Mouse (Mus musculus) embryonic fibroblast, embryonic 13.5 days (primary cell): ENCODE data around the gene Fchsd2. TPM values are rescaled to one million over a fixed set of nuclear protein-coding genes. Genes with fewer than 3 reads are reported as not detected.

ENCODE experiments used
- H3K27ac ChIP-seq: 2 replicates; pipeline ENCODE4 v1.5.1; 2012; ENCODE audit warnings: low read length, control low read depth, inconsistent platforms; ENCODE audit not compliant: insufficient read depth
- H3K4me1 ChIP-seq: 2 replicates; pipeline ENCODE4 v1.6.1; 2011; ENCODE audit warnings: low read length; ENCODE audit not compliant: control insufficient read depth, insufficient read depth
- H3K4me3 ChIP-seq: 2 replicates; pipeline ENCODE4 v1.5.1; 2011; ENCODE audit warnings: mild to moderate bottlenecking, control low read depth, low read length; ENCODE audit not compliant: insufficient read depth
- CTCF ChIP-seq: IDR thresholded peaks from 2 replicates; pipeline ENCODE4 v1.5.1; 2011; ENCODE audit warnings: mild to moderate bottlenecking, control low read depth, low read length, moderate library complexity, borderline replicate concordance; ENCODE audit not compliant: insufficient read depth
- POLR2A ChIP-seq: IDR thresholded peaks from 2 replicates; pipeline ENCODE4 v1.6.1; 2011; ENCODE audit warnings: low read depth, mild to moderate bottlenecking, control low read depth, low read length, moderate library complexity
- polyA plus RNA-seq: library from polyadenylated mRNA; stranded (reverse); fragments of >200 nt; gene quantifications from 2 replicates; pipeline ENCODE4 v1.2.4, GENCODE M21; 2011; ENCODE audit warnings: low read depth; ENCODE audit not compliant: missing spikeins, insufficient read length

Fchsd2 gene
- polyA plus RNA-seq, 1 experiment, result 29.0 TPM

DNA sequence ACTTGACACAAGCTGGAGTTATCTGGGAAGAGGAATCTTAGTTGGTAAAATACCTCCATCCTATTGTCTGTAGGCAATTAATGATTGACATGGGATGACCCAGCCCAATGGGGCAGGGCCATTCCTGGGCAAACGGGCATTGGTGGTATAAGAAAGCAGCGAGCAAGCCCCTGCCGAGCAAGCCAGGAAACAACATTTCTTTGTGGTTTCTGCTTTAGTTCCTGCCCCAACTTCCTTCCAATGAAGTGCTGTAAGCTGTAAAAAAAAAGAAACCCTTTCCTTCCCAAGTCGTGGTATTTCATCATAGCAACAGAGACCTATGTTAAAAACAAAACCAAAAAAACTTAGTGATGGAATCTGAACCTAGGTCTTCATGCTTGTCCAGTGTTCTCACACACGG is 32.2 kb upstream of the Fchsd2 start:
- H3K4me1 ChIP-seq, result peaks cover 4% of the 10 kb centered on the region; the same call in 1 of the 2 replicates

DNA sequence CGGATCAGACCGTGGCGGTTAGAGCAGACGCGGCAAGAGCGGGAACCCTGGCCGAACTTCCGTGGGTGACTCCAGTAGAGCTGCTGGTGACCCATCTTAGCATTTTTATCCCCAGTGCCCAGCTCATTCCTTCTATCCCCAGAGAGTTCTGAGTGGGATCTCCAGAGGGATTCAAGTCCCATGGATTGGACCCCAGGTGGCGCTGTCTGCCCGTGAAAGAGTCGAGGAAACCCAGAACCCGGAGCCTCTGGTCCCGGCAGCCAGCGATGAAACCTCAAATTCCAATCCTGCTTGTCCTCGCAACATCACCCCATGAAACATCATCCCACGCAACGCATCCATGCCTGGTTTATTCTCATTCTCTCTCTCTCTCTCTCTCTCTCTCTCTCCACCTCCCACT is 31.3 kb upstream of the Fchsd2 start:
- Histone ChIP-seq H3K4me3 (no peak overlapping the region), H3K27ac (no peak overlapping the region), H3K4me1 (peaks cover 4% of the 10 kb centered on the region; the same call in 1 of the 2 replicates)
- TF ChIP-seq CTCF, result no peak; the same call in 1 of the 2 replicates
- TF ChIP-seq POLR2A, result no peak

More for the DNA sequence above, 32.2 kb upstream of the Fchsd2 start:
- no peak overlapping the region for H3K4me3 ChIP-seq
- H3K27ac ChIP-seq, result no peak overlapping the region
- no peak for TF ChIP-seq CTCF
- TF ChIP-seq POLR2A, result no peak

DNA sequence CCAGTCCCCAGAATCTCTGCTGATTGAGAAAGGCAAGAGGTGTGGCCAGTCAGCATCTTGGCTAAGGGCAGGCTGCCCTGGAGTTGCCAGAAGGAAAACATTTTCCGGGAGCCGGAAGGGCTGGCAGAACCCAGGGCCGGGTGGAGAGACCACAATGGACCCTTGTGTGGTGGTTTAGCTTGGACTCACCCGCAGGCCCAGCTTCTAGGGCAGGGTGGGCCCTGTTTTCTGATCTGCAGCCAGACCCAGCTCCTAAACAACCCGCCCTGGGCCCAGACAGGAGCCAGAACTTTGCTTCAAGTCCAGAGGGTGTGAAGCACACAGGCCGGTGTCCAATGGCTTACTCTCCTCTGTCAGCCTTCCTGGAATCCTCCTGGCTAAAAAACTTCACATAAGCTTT is 30.4 kb upstream of the Fchsd2 start:
- Histone ChIP-seq H3K27ac (no peak overlapping the region), H3K4me3 (no peak overlapping the region)
- TF ChIP-seq CTCF (no peak), POLR2A (no peak)

DNA sequence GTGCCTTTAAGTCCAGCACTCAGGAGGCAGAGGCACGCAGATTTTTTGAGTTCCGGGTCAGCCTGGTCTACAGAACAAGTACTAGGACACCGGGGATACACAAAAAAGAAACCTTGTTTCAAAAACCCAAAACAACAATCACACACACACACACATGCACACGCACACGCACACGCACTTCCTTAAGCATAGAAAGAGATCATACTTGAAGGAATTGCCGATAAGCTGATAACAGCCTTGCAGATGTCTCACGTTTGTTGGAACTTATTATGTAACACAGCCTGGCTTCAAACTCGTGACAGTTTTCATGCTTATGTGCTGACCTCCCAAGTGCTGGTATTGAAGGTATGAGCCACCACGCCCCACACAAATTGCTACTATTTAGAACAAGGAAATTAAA is 29.1 kb upstream of the Fchsd2 start:
- Histone ChIP-seq H3K4me1 (no peaks in the 10 kb centered on the region), H3K4me3 (no peak overlapping the region), H3K27ac (no peak overlapping the region)
- no peak for TF ChIP-seq CTCF
- no peak for TF ChIP-seq POLR2A

More for the DNA sequence above, 30.4 kb upstream of the Fchsd2 start:
- peaks cover 4% of the 10 kb centered on the region; the same call in 1 of the 2 replicates for H3K4me1 ChIP-seq

DNA sequence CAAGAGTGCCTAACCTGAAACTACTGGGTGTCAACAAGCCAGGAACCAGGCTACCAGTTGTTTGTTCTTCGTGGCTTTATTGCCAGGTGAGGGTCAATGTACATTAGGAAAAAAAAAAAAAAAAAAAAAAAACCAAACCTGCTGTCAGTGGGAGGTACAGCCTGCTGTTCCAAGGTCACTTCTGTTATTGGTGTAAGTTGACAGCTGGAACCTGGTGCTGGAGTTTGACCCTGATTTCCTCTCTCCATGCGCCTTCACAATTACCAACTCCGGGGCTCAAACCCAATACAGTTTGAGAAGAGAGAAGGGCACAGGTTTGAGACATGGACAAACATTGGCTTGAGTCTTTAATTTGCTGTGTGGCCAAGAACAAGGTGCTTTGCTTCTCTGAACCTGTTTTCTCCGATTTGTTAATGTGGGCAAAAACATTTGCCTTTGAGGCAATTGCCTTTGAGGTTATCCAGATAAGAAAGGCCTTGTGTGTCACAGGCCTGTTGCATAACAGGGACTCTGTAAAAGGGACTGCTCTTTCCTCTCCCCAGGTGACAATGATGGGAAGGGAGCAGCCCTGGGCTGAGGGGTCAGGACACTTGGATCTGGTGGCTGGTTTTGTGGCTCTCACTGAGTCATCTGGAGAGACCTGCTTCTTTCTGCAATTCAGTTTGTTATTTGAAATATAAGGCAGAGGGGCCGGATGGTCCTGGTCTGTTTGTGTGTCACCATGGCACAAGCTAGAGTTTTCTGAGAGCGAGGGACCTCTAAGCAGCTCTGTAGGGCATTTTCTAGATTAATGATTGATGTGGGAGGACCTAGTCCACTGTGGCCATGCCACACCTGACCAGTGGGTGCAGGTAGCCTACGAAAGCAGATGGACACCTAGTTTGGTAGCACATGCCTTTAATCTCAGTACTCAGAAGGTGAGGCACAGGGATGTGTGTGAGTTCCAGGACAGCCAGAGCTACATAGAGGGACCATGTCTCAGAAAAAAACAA is 27.7 kb upstream of the Fchsd2 start:
- Histone ChIP-seq H3K4me1 (no peaks in the 10 kb centered on the region), H3K27ac (no peak overlapping the region), H3K4me3 (no peak overlapping the region)
- TF ChIP-seq CTCF, result no peak
- no peak for TF ChIP-seq POLR2A

DNA sequence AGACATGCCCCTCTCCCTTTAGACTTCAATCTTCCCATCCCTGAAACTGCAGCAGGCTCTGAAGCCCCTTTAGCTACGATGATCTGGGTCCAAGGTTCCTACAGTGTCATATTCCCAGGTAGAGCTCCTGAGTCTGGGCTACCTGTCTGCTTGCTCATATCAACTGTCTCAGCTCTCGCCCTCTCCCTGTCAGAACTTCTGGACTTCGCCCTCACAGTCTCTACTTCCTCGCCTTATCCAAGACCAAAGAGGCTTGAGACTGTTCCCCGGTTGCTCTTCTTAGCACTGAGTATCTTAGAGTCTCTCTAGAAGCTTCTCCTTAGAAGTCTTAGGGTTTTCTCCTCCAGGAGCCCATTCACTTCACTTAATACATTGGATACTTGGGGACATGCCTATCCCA is 26.7 kb upstream of the Fchsd2 start:
- Histone ChIP-seq H3K4me3 (no peak overlapping the region), H3K4me1 (no peaks in the 10 kb centered on the region), H3K27ac (no peak overlapping the region)
- TF ChIP-seq POLR2A, result no peak
- no peak for TF ChIP-seq CTCF

DNA sequence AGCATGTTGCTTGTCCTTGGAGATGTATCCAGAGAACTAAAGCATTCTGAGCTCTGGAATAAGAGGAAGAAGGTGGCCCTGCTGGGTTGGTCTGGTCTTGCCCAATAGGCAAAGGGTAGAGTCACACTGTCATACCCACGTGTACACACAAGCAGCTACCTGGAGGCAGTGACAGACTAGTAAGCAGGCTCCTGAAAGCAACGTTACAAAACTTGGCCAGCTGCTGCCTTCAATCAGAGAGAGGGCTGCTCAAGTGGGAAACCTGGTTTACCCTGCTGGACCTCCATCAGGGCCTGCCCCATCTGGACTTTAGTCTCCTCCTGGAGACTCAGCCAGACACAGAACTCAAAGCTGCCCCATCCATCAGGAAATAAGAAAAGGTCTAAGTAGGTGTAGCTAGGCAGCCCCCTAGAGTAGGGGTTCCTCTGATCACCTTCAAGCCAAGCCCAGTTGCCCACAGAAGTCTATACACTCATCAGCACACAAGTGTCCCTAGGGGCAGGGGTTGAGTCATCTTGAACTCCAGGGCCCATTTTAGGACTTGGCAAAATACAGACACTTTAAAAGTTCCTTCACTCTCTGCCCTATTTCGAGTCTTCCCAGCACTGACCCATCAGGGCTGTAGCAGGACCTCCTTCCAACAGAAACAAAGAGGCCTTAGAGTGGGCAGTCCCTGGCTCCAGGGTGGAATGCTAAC is 25.9 kb upstream of the Fchsd2 start:
- Histone ChIP-seq H3K4me3 (no peak overlapping the region), H3K27ac (no peak overlapping the region), H3K4me1 (no peaks in the 10 kb centered on the region)
- no peak for TF ChIP-seq CTCF
- no peak for TF ChIP-seq POLR2A

DNA sequence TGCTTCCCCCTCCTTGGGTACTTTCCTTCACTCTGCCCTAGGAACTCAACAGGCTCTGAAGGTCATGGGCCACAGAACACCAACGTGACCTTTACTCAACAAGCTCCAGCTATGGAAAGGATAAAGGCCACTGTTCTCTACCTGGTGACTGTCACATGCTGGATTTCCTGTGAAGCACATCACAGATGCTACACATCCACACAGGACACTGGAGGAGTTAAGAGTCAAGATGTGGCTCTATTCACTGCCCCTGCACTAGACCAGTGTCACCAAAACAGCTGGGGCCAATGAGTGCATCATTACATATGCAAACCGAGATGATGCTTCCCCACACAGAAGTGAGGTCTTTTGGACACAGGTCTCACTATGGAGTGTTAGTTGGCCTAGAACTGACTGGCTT is 25.1 kb upstream of the Fchsd2 start:
- no peaks in the 10 kb centered on the region for H3K4me1 ChIP-seq
- H3K27ac ChIP-seq, result no peak overlapping the region
- TF ChIP-seq POLR2A (no peak), CTCF (no peak)
- no peak overlapping the region for H3K4me3 ChIP-seq

DNA sequence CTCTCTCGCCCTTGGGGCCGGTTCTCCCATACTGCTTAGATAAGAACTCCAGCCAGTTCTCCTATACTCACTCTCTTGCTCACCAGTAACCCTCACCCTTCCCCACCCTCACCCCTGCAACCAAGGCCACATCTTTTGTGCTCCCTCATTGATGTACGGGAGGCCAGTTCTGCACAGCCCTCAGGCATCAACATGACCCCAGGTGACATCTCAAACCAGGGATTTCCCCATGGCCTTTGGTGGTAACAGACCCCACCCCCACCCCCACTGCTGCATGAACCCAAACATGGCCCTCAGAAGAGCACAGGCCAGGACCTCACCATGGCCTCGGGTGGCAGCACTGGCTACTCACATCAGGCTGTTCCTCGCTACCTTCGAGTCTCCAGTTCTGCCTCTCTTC is 23.4 kb upstream of the Fchsd2 start:
- no peak for TF ChIP-seq POLR2A
- no peak for TF ChIP-seq CTCF
- Histone ChIP-seq H3K4me3 (no peak overlapping the region), H3K27ac (no peak overlapping the region), H3K4me1 (no peaks in the 10 kb centered on the region)

DNA sequence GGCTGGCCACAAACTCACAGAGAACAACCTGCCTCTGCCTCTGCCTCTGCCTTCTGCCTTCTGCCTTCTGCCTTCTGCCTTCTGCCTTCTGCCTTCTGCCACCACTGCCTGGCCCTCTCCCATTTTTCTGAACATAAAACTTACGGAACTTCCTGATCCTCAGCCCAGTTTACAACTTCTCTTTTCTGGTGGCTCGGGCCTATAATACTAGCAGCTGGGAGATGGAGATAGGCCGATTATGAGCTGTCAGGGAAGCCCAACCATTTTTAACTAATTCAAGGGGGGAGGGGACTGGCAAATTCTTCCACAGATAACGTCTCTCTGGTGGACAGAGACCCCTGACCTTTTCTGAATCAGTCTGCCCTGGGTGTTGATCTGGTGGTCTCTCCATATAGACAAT is 22.3 kb upstream of the Fchsd2 start:
- no peak overlapping the region for H3K27ac ChIP-seq

More for the DNA sequence above, 22.3 kb upstream of the Fchsd2 start:
- H3K4me1 ChIP-seq, result no peaks in the 10 kb centered on the region
- TF ChIP-seq CTCF, result no peak
- TF ChIP-seq POLR2A, result no peak
- H3K4me3 ChIP-seq, result no peak overlapping the region
